Mouse (Mus musculus): Measurements from ENCODE around the gene Tk1. TPM values are rescaled to one million over a fixed set of nuclear protein-coding genes. Genes with fewer than 3 reads are reported as not detected.

The Tk1 gene
- polyA plus RNA-seq, 1 experiment = 61.6 TPM

- peak; percentile 63 to 64 for DNase-seq (ENCODE audit: low read depth in 1 of 2, low spot score in 2 of 2)
- no peak for TF ChIP-seq POLR2A (IDR thresholded peaks at IDR 0.05; ENCODE audit: low read depth, low read length)
- peak; percentile 96 for TF ChIP-seq CTCF (IDR thresholded peaks at IDR 0.05; ENCODE audit: extremely low read depth, insufficient read depth, insufficient read length, insufficient replicate concordance)
- WGBS = 42% methylated on average over 12 of the region's 12 CpGs
- Histone ChIP-seq H3K27ac (ENCODE audit: insufficient read depth, low read length) (peak overlapping the region; percentile 92), H3K27me3 (ENCODE audit: control insufficient read depth, insufficient read depth, low read length) (no peaks in the 10 kb centered on the region), H3K36me3 (ENCODE audit: control insufficient read depth, insufficient read depth, low read length) (no peaks in the 10 kb centered on the region), H3K4me3 (ENCODE audit: extremely low read depth, insufficient read depth, insufficient read length) (no peak overlapping the region), H3K4me1 (ENCODE audit: control insufficient read depth, insufficient read depth, insufficient read length) (peaks cover 21% of the 10 kb centered on the region; the same call in 1 of the 2 replicates)
These were observed 44.9 kb upstream of the Tk1 start for GRCm38 (mm10) chr11:117870688-117871365.

GRCm38 (mm10) chr11:117865988-117866387 lies 40.1 kb upstream of the Tk1 start:
- TF ChIP-seq CTCF (IDR thresholded peaks at IDR 0.05; ENCODE audit: extremely low read depth, insufficient read depth, insufficient read length, insufficient replicate concordance) (no peak), POLR2A (IDR thresholded peaks at IDR 0.05; ENCODE audit: low read depth, low read length) (no peak)
- peaks cover 3% of the 10 kb centered on the region; the same call in 1 of the 2 replicates for H3K4me1 ChIP-seq (ENCODE audit: control insufficient read depth, insufficient read depth, insufficient read length)
- no peaks in the 10 kb centered on the region for H3K36me3 ChIP-seq (ENCODE audit: control insufficient read depth, insufficient read depth, low read length)
- DNase-seq (ENCODE audit: low read depth in 1 of 2, low spot score in 2 of 2) = no peak
- no peak overlapping the region for H3K4me3 ChIP-seq (ENCODE audit: extremely low read depth, insufficient read depth, insufficient read length)
- 72% methylated on average over 6 of the region's 6 CpGs for WGBS
- H3K27me3 ChIP-seq (ENCODE audit: control insufficient read depth, insufficient read depth, low read length) = no peaks in the 10 kb centered on the region
- H3K27ac ChIP-seq (ENCODE audit: insufficient read depth, low read length) = no peak overlapping the region

GRCm38 (mm10) chr11:117864805-117865204 lies 38.9 kb upstream of the Tk1 start:
- peaks cover 3% of the 10 kb centered on the region; the same call in 1 of the 2 replicates for H3K27me3 ChIP-seq (ENCODE audit: control insufficient read depth, insufficient read depth, low read length)

GRCm38 (mm10) chr11:117863174-117863856 lies 37.4 kb upstream of the Tk1 start:
- Histone ChIP-seq H3K27me3 (ENCODE audit: control insufficient read depth, insufficient read depth, low read length) (peaks cover 3% of the 10 kb centered on the region; the same call in 1 of the 2 replicates), H3K4me3 (ENCODE audit: extremely low read depth, insufficient read depth, insufficient read length) (no peak overlapping the region), H3K4me1 (ENCODE audit: control insufficient read depth, insufficient read depth, insufficient read length) (no peaks in the 10 kb centered on the region), H3K36me3 (ENCODE audit: control insufficient read depth, insufficient read depth, low read length) (no peaks in the 10 kb centered on the region), H3K27ac (ENCODE audit: insufficient read depth, low read length) (no peak overlapping the region)
- WGBS = 83% methylated on average over 11 of the region's 11 CpGs
- TF ChIP-seq POLR2A (IDR thresholded peaks at IDR 0.05; ENCODE audit: low read depth, low read length) = no peak
- no peak for TF ChIP-seq CTCF (IDR thresholded peaks at IDR 0.05; ENCODE audit: extremely low read depth, insufficient read depth, insufficient read length, insufficient replicate concordance)
- no peak for DNase-seq (ENCODE audit: low read depth in 1 of 2, low spot score in 2 of 2)

More at GRCm38 (mm10) chr11:117864805-117865204, 38.9 kb upstream of the Tk1 start:
- Histone ChIP-seq H3K4me1 (ENCODE audit: control insufficient read depth, insufficient read depth, insufficient read length) (no peaks in the 10 kb centered on the region), H3K36me3 (ENCODE audit: control insufficient read depth, insufficient read depth, low read length) (no peaks in the 10 kb centered on the region), H3K27ac (ENCODE audit: insufficient read depth, low read length) (no peak overlapping the region), H3K4me3 (ENCODE audit: extremely low read depth, insufficient read depth, insufficient read length) (no peak overlapping the region)
- TF ChIP-seq POLR2A (IDR thresholded peaks at IDR 0.05; ENCODE audit: low read depth, low read length) (no peak), CTCF (IDR thresholded peaks at IDR 0.05; ENCODE audit: extremely low read depth, insufficient read depth, insufficient read length, insufficient replicate concordance) (no peak)
- no peak for DNase-seq (ENCODE audit: low read depth in 1 of 2, low spot score in 2 of 2)
- 33% methylated on average over 2 of the region's 2 CpGs for WGBS

- Histone ChIP-seq H3K36me3 (ENCODE audit: control insufficient read depth, insufficient read depth, low read length) (no peaks in the 10 kb centered on the region), H3K4me1 (ENCODE audit: control insufficient read depth, insufficient read depth, insufficient read length) (no peaks in the 10 kb centered on the region), H3K4me3 (ENCODE audit: extremely low read depth, insufficient read depth, insufficient read length) (no peak within 1 kb of the TSS), H3K27me3 (ENCODE audit: control insufficient read depth, insufficient read depth, low read length) (peaks cover 3% of the 10 kb centered on the region; the same call in 1 of the 2 replicates), H3K27ac (ENCODE audit: insufficient read depth, low read length) (no peak within 1 kb of the TSS)
- TF ChIP-seq POLR2A (IDR thresholded peaks at IDR 0.05; ENCODE audit: low read depth, low read length) = no peak
- no peak for TF ChIP-seq CTCF (IDR thresholded peaks at IDR 0.05; ENCODE audit: extremely low read depth, insufficient read depth, insufficient read length, insufficient replicate concordance)
- DNase-seq (ENCODE audit: low read depth in 1 of 2, low spot score in 2 of 2) = no peak
- WGBS = 5% methylated on average over 23 of the region's 23 CpGs
These were observed 34.7 kb upstream of the Tk1 start, which contains the start of gene Tmem235 for GRCm38 (mm10) chr11:117860601-117861000. Tmem235 (plus strand) TSS chr11:117860752.

GRCm38 (mm10) chr11:117858392-117858791 lies 32.5 kb upstream of the Tk1 start:
- 82% methylated on average over 3 of the region's 3 CpGs for WGBS
- Histone ChIP-seq H3K4me1 (ENCODE audit: control insufficient read depth, insufficient read depth, insufficient read length) (no peaks in the 10 kb centered on the region), H3K4me3 (ENCODE audit: extremely low read depth, insufficient read depth, insufficient read length) (no peak overlapping the region), H3K27me3 (ENCODE audit: control insufficient read depth, insufficient read depth, low read length) (peaks cover 3% of the 10 kb centered on the region; the same call in 1 of the 2 replicates), H3K27ac (ENCODE audit: insufficient read depth, low read length) (no peak overlapping the region), H3K36me3 (ENCODE audit: control insufficient read depth, insufficient read depth, low read length) (no peaks in the 10 kb centered on the region)
- no peak for TF ChIP-seq POLR2A (IDR thresholded peaks at IDR 0.05; ENCODE audit: low read depth, low read length)
- no peak for TF ChIP-seq CTCF (IDR thresholded peaks at IDR 0.05; ENCODE audit: extremely low read depth, insufficient read depth, insufficient read length, insufficient replicate concordance)
- DNase-seq (ENCODE audit: low read depth in 1 of 2, low spot score in 2 of 2) = no peak
